Mouse (Mus musculus) R1 (cell line): ENCODE data around the gene Man1c1.

ENCODE experiments used
- DNase-seq: peaks from one replicate; pipeline ENCODE4 v3.0.0-alpha.2; 2018; ENCODE audit warnings: low read depth, low spot score

Gene Man1c1

DNA sequence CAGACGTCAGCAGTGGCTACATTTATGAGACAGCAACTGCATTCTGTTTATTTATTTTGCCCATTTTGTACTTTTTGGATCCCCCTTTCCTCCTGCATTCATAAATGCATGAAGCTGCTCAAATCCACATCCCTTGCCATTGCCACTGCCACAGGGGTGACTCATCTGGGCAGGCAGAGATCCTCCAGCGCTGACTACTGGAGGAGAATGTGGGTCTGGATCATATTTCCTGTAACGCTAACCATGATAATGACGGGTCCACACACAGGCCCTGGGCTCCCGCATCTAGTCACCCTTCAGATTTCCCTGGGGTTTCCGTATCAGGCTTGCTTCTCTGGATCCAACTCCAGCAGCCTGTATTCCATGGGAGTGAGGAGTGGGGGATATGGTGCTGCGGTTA, 64.8 kb downstream of the Man1c1 start:
- DNase-seq: no peak

DNA sequence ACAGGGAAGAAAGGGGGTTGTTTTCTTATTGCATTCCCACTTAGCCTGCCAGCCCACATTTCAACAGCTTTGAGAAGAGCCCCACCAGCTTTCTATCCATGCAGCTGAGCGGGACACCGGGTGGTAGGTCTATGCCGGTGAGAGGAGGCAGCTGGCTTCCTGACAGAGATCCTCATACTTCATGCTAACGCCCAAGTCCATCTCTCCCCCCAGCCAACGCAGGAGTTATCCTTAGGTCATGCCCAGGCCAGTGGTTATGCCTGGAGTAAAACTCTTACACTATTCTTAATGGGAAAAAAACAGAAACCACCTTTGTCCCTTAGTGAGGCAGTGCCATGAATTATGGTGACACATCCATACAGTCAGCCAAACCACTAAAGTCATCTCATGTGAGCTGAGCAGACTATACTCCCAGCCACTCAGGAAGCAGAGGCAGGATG, 66.0 kb downstream of the Man1c1 start:
- no peak for DNase-seq

DNA sequence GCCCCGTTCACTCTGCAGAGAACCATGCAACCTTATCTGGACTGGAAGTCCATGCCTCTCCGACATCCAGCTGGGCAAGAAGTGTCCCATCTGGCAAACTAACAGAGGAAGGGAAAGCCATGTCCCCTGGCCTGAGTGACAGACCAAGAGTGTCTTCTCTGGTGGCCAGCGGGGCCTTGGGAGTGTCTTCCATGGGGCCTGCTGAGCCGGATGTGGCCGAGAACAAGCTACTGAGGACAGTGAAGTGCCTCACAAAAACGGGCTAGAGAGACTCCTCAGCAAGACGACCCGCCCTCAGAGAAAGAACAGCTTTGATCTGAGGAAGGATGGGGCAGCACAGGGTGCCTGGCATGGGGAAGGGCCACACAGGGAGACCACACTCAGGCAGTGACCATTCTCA, 67.7 kb downstream of the Man1c1 start:
- DNase-seq: no peak

DNA sequence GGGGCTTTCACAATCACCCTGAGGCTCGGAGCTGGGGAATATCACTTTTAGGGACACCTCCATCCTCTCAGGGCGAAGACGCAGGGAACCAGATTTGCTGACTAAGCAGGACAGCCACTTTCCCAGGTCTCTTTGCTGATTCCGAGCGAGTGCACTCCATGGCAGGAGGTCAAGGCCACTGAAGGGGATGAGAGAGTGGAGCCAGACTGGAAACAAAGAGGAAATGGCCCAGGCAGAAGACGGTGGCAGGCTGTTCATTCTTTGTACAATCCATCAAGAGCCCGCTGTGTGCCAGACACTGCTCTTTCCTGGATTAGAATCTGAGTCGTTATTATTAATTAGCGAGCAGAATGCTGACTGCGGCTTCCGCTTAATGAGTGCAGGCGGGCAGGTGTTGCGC, 70.1 kb downstream of the Man1c1 start:
- peak; percentile 87 for DNase-seq

DNA sequence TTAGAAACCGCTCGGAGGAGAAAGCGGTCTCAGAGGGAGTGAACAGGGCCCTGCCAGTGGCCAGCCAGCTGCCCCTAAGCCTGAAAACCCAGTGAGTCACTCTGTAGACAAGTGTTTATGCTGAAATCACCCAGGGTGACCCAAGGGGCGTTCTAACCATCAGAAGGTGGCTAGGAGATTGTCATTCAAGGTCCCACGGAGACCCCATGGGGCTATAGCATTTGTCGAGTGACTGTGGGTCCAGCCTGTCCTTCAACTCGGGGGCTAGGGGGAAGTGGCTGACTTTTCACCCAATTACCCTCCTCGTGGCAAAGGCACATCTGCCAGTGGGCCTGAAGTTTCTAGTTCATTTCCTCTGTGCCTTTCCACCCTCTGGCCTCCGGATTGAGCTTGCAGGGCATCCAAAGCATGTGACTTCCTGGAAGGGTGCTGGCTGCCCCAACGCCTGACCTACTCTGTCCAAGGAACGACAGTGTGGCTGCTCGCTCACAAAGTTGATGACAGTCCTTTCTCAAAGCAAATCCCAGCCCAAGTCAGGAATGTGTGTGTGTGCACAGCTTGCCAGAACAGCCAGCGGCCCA, 71.9 kb downstream of the Man1c1 start:
- no peak for DNase-seq

DNA sequence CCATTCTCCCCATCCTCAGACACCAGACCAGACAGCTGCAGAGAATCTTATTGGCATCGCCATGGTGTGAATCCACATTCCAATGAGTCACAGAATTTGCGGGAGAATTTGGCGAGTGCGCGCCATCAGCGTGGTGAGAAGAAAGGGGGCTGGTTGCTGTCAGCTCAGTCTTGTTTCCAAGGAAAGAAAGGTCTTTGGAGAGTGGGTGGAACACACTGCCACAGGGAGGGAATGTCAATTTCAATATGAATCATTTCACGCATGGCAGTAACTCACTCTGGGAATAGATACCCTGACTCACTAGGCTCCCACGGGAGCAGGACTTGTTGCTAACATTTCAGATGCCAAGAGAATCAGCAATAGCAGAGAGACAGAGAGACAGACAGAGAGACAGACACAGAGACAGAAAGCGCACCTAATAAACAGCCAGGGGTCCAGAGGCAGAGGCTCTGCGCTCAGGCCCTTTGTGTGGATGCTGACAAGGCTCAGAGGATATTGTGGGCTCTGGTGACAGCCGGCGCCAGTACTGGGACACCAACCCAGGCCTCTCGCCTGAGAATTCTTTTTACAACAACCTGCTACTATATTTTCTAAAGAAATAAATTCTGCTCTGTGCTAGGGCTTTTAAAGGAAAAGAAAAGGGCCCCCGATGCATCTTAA, 72.5 kb downstream of the Man1c1 start:
- no peak for DNase-seq

DNA sequence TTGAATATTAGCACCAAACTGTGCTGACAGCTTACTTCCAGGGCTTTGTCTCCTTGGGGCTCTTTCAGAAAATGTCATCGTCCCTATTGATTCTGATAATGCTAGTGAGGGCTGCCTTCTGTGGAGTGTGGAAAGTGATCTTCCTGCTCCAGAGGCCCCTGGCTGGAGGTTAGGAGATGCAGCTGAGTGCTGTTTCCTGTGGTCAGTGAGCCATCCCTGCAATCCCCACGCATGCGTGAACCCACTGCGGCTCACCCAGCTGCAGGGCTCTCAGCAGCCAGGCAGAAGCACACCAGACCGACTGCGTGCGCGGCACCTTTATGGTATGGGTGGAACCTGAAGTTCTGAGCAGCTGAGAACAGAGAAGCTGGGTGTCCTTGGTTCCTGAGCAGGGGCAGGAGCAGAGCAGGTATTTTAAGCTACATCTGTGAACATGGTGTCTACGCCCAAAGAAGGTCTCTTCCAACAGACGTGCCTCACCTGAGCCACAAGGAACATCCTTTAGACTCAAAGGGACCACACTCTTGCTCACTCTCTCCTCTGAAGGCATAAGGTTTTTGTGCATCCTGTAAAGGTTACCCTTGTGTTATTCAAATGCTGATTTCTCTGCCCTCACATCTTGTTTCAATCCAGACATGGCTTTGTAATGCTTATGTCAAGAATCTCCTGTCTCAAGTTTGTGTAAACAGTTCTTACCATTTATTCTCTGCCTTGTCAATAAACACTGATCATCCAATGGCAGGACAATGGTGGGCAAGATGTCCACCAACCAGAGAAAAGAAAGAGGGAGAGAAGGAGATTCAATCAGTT, 75.3 kb downstream of the Man1c1 start:
- DNase-seq: peak; percentile 90

DNA sequence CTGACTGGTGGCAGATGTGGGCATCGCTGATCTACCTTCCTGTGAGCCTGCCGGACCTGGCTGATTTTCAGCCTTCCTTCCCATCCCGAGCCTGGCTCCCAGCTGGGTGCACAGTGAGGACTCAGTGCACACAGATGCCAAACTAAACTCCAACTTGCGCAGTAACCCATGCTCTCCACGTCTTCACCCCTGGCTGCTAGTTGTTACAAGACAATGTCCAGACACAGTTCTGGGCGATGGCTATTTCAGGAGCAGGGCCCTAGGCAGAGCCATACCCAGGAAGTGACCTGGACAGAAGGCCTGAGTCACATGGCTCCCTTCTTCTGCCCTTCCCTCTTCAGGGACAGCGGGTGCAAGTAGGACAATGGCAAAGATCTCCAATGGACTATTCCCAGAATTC, 76.0 kb downstream of the Man1c1 start:
- no peak for DNase-seq

DNA sequence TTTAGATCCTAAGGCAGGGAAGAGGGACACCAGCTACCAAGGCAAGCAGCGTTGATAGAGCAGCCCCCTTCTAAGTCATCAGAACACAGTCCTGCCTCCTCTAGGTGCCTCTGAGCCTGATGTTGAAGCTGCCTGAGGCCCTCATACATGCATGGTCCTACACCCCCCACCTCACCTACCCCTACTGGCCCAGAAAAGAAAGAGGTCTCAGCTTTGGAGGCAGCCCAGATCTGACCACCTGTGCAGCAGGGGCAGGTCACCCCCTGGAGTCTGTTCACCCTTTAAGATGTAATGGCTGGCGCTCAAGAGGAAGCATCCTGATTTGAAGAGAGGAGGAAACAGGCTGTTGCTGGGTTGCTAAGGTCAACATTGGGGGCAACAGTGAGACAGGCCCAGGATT, 77.2 kb downstream of the Man1c1 start:
- no peak for DNase-seq

DNA sequence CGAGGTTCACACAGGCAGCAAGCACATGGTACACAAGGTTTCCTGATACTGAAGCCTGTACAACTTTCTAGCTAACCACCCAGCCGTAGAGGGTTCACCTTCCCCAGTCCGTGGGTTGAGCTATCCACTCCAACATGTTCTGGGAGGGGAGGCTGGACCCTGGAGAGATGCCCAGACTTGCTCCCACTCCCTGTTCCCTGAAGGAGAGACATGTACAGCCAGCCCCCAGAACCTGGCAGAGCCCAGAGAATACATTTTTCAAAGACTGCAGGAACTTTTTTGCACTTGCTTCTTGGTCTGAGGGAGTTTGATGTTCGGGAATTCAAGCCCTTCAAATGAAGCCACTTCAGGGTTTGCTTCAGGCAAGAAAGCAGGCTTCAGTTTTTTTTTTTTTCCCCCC, 77.7 kb downstream of the Man1c1 start:
- no peak for DNase-seq

DNA sequence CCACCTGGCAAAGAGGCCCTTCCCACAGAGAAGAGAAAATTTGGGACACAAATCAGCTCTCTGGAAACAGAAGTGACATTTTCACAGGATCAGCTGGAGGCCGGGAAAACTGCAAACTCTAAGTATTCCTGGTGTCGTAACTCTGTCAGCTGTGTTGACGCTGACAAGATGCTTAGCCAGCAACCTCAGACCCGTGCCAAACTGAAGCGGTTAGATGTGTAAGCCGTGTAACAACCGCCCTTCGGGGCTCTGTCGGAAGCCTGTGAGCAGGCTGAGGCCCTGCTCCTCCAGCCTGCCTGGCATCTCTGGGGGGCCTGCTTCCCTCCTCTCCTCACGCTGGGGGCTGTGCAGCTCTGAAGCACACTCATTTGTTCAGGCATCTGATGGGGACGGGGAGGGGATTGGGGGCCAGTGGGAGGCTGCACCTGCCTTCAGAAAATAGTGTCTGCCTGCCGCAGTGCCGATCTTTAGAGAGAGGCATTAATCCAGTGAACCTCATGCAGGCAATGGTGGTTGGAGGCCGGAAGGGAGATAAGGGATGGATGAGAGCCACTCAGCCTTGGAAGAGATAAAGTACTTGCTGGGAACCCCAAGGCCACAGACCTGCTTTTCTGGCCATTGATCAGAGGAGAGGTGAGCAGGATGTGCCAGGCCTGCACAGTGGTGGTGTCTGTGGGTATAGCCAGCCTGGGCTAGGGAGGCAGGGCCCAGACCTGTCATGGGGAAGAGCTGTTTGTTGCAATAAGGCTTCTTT, 79.8 kb downstream of the Man1c1 start:
- DNase-seq: no peak

DNA sequence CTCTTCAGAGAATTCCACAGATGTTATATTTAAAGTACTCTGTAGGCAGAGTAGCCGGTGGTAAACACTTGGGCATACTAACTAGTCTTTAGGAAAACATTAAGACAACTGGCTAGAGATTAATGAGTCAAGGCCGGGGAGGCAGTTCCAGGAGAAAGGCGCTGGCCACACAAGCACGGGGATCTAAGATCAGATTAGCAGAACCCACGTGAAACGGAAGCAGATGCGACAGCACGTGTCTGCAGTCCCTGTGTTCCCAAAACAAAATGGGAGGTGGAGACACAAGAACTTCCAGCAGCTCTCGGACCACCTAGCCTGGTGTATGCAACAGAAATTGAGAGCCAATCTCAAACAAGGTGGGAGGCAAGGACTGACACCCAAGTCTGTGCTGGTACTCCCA, 82.4 kb downstream of the Man1c1 start:
- DNase-seq: no peak

DNA sequence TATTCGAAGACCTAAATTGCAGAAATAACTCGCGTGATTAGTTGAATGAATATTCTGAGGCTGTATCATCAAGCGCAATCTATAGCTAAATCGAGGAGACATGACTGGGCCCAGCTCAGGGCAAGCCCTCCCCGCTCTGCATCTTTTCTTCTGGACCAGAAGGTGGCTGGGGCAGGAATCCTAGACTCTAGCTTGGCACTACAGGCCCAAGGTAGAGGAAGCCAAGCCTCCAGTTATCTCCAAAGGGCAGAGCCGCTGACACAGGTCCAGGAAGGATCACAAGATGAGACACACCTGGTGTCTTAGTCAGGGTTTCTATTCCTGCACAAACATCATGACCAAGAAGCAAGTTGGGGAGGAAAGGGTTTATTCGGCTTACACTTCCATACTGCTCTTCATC, 83.8 kb downstream of the Man1c1 start:
- DNase-seq: no peak

DNA sequence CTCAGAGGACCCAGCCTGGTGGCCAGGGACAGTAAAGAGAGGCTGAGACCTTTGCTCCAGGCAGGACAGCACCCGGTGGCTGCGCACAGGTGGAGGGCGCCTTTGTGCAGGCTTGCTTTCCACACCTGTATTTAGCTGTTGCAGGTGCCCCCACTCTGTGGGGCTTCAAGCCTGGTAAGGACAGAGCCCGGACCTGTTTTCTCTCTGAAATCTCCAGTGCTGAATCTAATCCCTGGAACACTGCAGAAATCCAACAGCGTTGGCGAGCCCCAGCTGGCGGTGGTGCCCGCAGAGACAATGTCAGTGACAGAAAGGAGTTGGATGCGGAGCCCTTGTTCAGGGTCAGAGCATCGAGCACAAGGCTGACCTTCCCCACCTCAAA, 84.6 kb downstream of the Man1c1 start:
- no peak for DNase-seq

DNA sequence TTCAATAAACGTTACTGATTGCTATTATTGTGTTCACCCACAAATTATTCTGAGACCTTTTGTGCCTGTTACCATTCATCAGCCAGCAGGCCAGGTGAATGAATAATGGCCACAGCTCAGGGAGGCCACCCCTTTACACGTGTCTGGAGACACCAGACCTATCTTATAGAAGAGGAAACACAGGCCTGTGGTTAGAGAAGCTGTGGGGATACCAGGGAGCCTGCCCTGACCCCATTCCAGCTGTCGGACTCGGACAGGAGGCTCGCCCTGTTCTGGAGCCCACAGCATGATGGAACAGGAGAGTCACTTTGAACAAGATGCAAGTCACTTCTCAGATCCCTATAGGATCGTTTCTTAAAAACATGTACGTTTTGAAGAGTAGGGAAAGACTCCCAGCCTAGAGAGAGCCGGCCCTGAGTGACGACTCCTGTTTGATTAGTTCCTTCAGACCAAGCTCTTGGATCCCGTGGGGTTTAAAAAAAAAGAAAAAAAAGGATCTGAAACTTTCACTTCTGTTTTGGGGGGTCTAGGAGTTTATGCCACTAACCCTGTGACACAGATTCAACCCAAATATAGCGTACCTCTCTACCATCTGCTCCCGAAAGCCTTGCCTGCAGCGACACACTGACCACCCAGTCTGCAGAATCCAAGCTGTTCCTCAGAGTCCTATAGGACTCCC, 85.1 kb downstream of the Man1c1 start:
- no peak for DNase-seq

DNA sequence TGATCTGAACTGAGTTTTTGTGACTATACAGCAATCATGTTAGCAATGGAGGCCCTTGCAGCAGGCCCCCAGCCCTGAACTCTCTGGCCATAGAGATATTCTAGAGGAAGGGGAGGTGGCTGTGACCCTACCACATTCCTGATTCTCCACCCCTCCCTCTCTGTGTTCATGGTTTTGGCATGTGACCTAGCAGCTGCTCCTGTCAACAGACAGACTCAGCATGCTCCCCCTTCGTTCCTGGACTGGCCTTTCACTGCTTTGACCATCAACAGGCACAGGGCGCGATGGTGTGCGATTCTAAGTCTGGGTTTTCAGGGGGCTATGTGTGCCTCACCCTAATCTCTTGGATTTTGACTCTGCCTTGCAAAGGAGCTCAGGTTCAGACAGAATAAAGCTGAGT, 86.3 kb downstream of the Man1c1 start:
- no peak for DNase-seq

DNA sequence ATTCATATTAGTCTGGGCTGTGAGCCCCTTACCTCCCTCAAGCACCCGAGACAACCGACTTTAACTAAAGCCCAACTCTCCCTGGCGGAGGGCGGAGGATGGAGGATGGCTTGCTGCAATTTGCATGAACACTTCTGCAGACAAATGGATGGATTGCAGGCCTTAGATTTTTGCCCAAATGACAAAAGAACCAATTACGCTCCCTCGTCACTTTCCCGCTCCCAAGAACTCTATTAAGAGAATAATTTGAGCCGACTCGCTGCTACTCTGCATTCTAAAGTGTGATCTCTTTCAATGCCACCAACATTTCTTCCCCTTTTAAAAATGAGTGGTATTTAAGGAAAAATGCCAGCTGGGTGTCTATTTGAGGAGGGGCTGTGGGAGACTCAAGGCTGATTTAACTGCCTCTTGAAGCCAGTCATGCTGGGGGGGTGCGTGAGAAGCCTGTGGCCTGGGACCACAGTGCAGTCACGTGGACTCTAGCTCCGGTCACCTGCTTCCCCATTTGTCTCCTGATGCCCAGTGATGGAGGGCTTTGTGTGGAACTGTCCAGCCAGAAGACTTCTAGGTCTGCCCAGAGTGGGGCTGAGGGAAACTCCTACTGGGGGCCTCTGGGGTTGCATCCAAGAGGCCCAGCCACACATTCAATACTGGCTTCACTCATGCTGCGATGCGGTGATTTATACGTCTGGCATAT, 88.0 kb downstream of the Man1c1 start:
- DNase-seq: no peak

DNA sequence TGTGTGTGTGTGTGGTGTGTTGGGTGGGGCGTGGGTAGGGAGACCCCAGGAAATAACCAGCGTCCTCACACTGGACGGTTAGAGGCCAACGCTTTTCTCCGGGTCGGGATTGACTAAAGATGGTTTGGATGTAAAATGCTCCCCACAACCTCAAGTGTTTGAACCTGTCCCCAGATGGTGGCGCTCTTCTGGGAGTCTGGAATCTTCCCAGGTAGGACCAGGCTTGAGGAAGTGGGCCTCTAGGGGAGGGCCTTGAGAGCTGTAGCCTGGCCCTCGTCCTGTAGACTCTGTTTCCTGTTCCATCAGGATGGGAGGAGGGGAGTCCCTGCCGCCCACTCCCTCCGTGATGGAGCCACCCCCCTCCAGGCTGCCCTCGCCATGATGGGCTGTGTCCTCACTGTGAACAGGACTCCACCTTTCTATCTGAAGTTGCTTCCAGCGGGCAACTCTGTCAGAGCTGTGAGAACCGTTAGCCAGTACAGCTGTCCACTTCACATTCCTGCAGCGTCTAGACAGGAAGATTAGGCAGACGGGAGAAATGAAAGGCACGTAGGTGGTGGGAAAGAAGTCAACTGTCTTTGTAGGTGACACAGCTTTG, 91.9 kb downstream of the Man1c1 start:
- peak; percentile 74 for DNase-seq

DNA sequence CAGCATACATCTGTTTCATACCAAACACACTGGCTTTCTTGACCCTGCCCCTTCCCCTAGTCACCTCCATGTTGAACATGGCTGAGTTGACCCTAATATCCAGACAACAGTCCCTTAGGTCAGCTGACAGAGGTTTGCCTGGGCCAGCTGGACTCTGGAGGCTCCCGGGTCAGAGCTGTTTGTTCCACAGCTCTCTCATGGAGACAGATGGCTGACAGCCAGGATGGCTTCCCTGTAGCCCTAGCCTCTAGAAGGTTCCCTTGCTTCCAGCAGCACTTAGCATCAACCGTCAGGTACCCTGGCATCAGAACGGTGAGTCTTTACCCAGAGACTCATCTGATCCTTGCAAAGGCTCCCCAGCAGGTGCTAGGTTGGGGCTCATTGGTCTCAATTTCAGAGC, 93.5 kb downstream of the Man1c1 start:
- no peak for DNase-seq

DNA sequence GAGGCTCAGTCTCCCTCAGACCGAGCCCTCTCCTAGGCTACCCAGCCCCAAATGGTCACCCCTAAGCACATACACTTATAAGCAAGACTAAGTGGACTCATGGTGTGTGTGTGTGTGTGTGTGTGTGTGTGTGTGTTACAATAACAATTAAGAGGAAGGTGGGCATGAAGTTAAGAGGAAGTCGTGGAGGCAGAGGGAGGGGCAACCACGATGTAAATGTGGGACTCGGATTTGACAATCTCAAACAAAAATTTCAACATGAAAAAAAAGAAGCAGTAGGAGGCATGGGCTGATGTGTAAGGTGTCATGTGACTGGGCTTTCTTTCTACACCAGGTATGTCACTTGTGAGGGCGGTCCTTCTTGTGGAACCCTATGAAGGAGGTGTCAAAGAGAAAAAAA, 96.4 kb downstream of the Man1c1 start:
- DNase-seq: no peak

DNA sequence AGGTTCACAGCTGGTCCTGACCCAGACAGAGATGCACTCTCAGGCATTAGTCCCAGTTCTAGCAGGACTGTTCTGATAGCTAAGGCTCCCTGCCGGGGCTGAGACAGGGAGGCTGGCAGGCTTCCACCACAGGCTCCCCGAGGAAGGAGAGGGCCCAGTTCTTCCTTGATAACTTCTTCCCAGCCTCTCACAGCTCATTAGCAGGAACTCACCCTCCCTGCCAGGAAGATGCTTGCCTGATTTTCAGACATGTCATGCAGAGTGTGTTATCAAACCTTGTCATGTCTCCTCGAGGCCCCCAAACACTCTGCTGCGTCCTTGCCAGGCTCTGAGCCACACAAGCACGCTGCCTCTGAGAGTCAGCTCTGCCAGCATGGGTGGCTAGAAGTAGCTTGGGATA, 98.0 kb downstream of the Man1c1 start:
- DNase-seq: no peak
